Mouse (Mus musculus) gastrocnemius, postnatal 10 days (tissue): ENCODE measurements around the gene Limk2. TPM values are rescaled to one million over a fixed set of nuclear protein-coding genes. Genes with fewer than 3 reads are reported as not detected.

ENCODE experiments used
- DNase-seq: peaks from one replicate; pipeline ENCODE4 v3.0.0; 2021; ENCODE audit warnings: mixed read lengths
- total RNA-seq, 2 experiments: library from RNA; stranded (reverse); gene quantifications; 2 replicates each; pipeline ENCODE4 v1.2.3; 2021

The Limk2 gene
- total RNA-seq, 2 experiments from 2014 or later, result 18.0 to 20.6 TPM

- no peak for DNase-seq
Measured at GRCm38 (mm10) chr11:3297871-3298812, 110.8 kb downstream of the Limk2 start.

GRCm38 (mm10) chr11:3296056-3296455 lies 112.9 kb downstream of the Limk2 start:
- DNase-seq, result no peak

GRCm38 (mm10) chr11:3294641-3295040 lies 114.3 kb downstream of the Limk2 start:
- no peak for DNase-seq

Other genes starting within 250 kb of the Limk2 start
- 10 to 100 TPM; 14.9 to 33.4 TPM for gene Sfi1, start 215.7 kb downstream of the Limk2 start, total RNA-seq
- gene Eif4enif1, start 206.8 kb downstream of the Limk2 start, total RNA-seq, result 10 to 100 TPM; 32.9 to 38.2 TPM
- 10 to 100 TPM; 47.3 to 52.0 TPM for gene Drg1, start 142.8 kb downstream of the Limk2 start, total RNA-seq
- gene Patz1, start 120.3 kb downstream of the Limk2 start, total RNA-seq, result 10 to 100 TPM; 19.5 to 21.0 TPM
- gene Pik3ip1, start 78.8 kb downstream of the Limk2 start, total RNA-seq, result 10 to 100 TPM; 11.0 to 15.8 TPM
- gene Rnf185, start 43.2 kb upstream of the Limk2 start, total RNA-seq, result 10 to 100 TPM; 19.6 to 21.3 TPM
- under 1 TPM in 1 of 2 experiments, not detected in 1; 0.09 TPM for gene Pla2g3, start 79.1 kb upstream of the Limk2 start, total RNA-seq
- gene Inpp5j, start 95.6 kb upstream of the Limk2 start, total RNA-seq, result 1 to 10 TPM; 1.8 to 2.2 TPM
- gene Selenom, start 105.5 kb upstream of the Limk2 start, total RNA-seq, result 10 to 100 TPM; 44.4 to 56.3 TPM
- 100 to 1,000 TPM; 182 to 198 TPM for gene Smtn, start 131.4 kb upstream of the Limk2 start, total RNA-seq
- gene Morc2a, start 240.0 kb upstream of the Limk2 start, total RNA-seq, result 10 to 100 TPM; 21.8 to 23.1 TPM